ENCODE assay signal across 17 mouse cellular contexts in genomic region chr14:54159816-54160215, GRCm38 (mm10).
"Had no signal": no experiment of that assay in that cellular context is flagged by ENCODE, and none has a peak within 500 bp of the region (broad histone marks: within the 10 kb centered on the region; RNA-seq: fewer than 3 reads in every experiment).

No protein-coding gene starts in this region.

- H3K9ac ChIP-seq: liver, embryonic 12.5 days; liver, embryonic 14.5 days; lung, embryonic 14.5 days; midbrain, embryonic 13.5 days; midbrain, embryonic 15.5 days; neural tube, embryonic 13.5 days; neural tube, embryonic 15.5 days had no signal

- H3K36me3 ChIP-seq: liver, embryonic 12.5 days; midbrain, embryonic 10.5 days; midbrain, embryonic 13.5 days; midbrain, embryonic 15.5 days; neural tube, embryonic 13.5 days; neural tube, embryonic 15.5 days had no signal

- H3K27me3 ChIP-seq: midbrain, embryonic 13.5 days; midbrain, embryonic 15.5 days; neural tube, embryonic 13.5 days; neural tube, embryonic 15.5 days had no signal

- H3K4me3 ChIP-seq: liver, embryonic 12.5 days; midbrain, embryonic 10.5 days; midbrain, embryonic 13.5 days; midbrain, embryonic 15.5 days; myocyte; neural tube, embryonic 13.5 days; neural tube, embryonic 15.5 days had no signal

- H3K4me2 ChIP-seq: liver, embryonic 12.5 days; lung, embryonic 14.5 days; midbrain, embryonic 13.5 days; midbrain, embryonic 15.5 days; neural tube, embryonic 13.5 days; neural tube, embryonic 15.5 days had no signal

- DNase-seq: lung, adult 18-20 months; lung, embryonic 14.5 days; lung, postnatal 10 days; lung, postnatal 4 days; retina, postnatal 1 day; right cerebral cortex, adult 18-20 months; right cerebral cortex, postnatal 25 days; right cerebral cortex, postnatal 4 days; spleen, adult 18-20 months had no signal

- H3K9me3 ChIP-seq: liver, embryonic 12.5 days; midbrain, embryonic 10.5 days; midbrain, embryonic 13.5 days; midbrain, embryonic 15.5 days; neural tube, embryonic 13.5 days; neural tube, embryonic 15.5 days had no signal

- H3K27ac ChIP-seq: liver, embryonic 12.5 days; liver, embryonic 14.5 days; midbrain, embryonic 10.5 days; midbrain, embryonic 13.5 days; midbrain, embryonic 15.5 days; neural tube, embryonic 13.5 days; neural tube, embryonic 15.5 days had no signal

- ATAC-seq: liver, embryonic 12.5 days; midbrain, embryonic 13.5 days; midbrain, embryonic 15.5 days had no signal
